Mouse (Mus musculus): ENCODE results near the gene Sirt1.
A peak's percentile ranks its signal among the peaks of the same experiment; 100 is the strongest.

DNA sequence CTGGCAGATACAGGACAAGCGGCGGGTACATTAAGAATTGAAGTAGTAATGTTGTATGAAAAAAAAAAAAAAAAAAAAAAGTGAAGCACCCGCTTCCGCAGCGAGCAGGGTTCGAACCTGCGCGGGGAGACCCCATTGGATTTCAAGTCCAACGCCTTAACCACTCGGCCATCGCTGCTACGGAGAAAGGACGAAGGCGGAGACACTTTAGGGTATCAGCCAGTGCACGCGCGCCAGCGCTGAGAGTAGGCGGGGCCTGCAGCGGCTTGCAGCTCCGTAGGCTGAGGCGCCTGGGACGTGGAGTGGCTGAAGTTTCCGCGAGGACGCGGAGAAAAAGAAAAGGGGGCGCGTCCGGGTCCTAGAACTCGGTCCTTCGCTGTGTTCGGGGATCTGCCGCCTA, 47.9 kb upstream of the Sirt1 start:
- TF ChIP-seq MAX (IDR thresholded peaks at IDR 0.05; ENCODE audit: low read depth) (no peak), TCF12 (IDR thresholded peaks at IDR 0.05; ENCODE audit: insufficient read depth, poor library complexity, severe bottlenecking) (no peak), REST (IDR thresholded peaks at IDR 0.05; ENCODE audit: insufficient read depth, insufficient read length) (no peak), MYOG (IDR thresholded peaks at IDR 0.05; ENCODE audit: control insufficient read depth in 1 of 3, insufficient read depth in 1 of 3, insufficient read length in 2 of 3, low read depth in 2 of 3) (no peak), POLR2A (IDR thresholded peaks at IDR 0.05; ENCODE audit: insufficient read length, low read depth) (no peak), TCF3 (IDR thresholded peaks at IDR 0.05; ENCODE audit: insufficient read length, low read depth) (no peak), CEBPB (IDR thresholded peaks at IDR 0.05; ENCODE audit: insufficient read depth, poor library complexity, severe bottlenecking) (0 out of 2 replicates have a peak, but pooled peaks have one; percentile 10), E2F4 (IDR thresholded peaks at IDR 0.05; ENCODE audit: insufficient read depth) (peak; percentile 68), POLR2AphosphoS2 (IDR thresholded peaks at IDR 0.05; ENCODE audit: insufficient read length, low read depth) (no peak), USF1 (IDR thresholded peaks at IDR 0.05; ENCODE audit: low read depth) (no peak), MYOD1 (IDR thresholded peaks at IDR 0.05; ENCODE audit: control insufficient read depth in 1 of 3, insufficient read length in 2 of 3, low read depth in 2 of 3) (no peak)
